Mouse (Mus musculus) mouse embryonic stem cell (cell line): ENCODE data around the gene Faim.

ENCODE experiments used
- in situ Hi-C, 2 experiments: fragments of 300-500 bp; cut with MboI; formaldehyde crosslinking; loops; 1 replicate in 1 of 2; 3 replicates in 1 of 2; pipeline ENCODE4 v1.14.3; 2019 to 2020; ENCODE audit warnings: low sequenced_read_pairs in 2 of 2, low pct_unique_long_range_greater_than_20kb in 1 of 2, mixed read lengths in 1 of 2; ENCODE audit not compliant: unreplicated experiment in 1 of 2

Gene Faim

DNA sequence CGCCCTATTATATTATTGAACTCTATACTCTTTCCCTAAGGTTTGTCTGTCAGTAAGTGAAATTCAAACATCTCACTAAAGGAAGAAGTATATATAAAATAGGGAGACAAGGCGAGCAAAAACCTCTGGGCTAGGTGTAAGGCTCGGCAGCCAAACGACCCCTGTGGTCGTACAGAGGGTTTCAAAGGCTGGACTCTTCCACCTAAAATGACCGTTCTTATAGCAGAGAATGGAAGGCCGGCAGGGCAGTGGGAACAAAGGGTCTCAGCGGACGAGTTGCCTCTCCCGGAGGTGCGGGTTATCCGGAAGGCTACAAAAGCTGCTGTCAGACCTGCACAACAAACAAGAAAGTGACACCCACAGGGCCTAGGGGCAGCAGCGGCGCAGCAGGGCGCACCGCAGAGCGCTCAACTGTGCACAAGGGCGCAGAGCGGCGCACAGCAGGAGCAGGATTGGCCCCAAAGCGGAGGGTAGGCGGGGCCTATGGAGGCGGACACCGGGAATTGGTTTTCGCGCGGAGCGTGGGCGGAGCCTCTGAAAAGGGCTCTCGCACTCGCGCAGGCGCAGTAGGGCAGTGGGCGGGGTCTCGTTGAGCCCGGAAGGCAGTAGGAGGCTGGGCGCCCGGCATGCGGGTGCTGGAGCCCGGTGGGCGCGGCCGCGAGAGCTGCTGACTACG is at the start of gene Faim:
Faim (plus strand) TSS at position 574 of the 676 bp plus-strand sequence.
- in situ Hi-C loops, result no loop called here

GRCm38 (mm10) chr9:98939290-98939689 is 46.9 kb upstream of the Faim start:
- in situ Hi-C loops, result no loop called here

GRCm38 (mm10) chr9:98952171-98953050 is 33.8 kb upstream of the Faim start:
- in situ Hi-C loops, result loop anchor here (5.0 to 10.0 kb wide), 2 partner anchors 920 to 922 kb away; partner anchors contain the start of gene Sox14 (in 1 of the 2)

GRCm38 (mm10) chr9:98953291-98953690 is 32.9 kb upstream of the Faim start:
- in situ Hi-C loops, result loop anchor here (5.0 to 10.0 kb wide), 2 partner anchors 919 to 922 kb away; partner anchors contain the start of gene Sox14 (in 1 of the 2)

- in situ Hi-C loops, result loop anchor here (5.0 to 10.0 kb wide), 2 partner anchors 918 to 921 kb away; partner anchors contain the start of gene Sox14 (in 1 of the 2)
Measured at GRCm38 (mm10) chr9:98953830-98954229, 32.3 kb upstream of the Faim start.

DNA sequence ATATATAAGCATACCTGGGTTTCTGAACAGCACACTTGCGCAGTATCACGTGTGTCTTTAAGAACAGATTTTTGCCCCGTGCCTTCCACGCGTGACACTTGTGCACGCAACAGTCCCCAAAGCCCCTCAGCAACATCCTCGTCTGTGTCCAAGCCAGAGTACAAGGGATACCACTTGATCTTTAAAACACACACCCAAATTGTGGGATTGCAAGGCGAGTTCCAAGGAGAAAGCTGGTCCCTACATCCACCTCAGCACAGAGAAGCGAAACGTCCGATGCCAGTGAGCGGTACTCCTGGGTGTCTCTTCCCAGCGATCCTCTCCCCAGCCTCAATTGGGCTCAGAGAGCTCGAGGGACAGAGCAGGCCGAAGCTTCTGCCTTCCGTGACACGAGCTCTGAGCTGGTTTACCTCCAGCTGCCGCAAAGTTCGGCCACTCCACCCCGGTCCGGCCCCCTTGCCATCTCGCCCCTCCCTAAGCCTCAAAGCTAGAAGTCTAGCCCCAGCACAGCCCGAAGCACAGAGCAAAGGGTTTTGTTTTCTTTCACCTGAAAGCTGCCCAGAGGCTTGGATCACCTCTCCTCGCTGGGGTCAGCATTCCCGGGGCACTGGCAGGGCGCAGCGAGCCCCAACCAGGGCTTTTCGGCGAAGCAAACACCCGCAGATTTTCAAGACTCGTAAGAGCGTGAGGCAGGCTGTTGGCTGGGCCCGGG is 31.6 kb upstream of the Faim start:
- in situ Hi-C loops, result loop anchor here (5.0 to 10.0 kb wide), 2 partner anchors 918 to 920 kb away; partner anchors contain the start of gene Sox14 (in 1 of the 2)

DNA sequence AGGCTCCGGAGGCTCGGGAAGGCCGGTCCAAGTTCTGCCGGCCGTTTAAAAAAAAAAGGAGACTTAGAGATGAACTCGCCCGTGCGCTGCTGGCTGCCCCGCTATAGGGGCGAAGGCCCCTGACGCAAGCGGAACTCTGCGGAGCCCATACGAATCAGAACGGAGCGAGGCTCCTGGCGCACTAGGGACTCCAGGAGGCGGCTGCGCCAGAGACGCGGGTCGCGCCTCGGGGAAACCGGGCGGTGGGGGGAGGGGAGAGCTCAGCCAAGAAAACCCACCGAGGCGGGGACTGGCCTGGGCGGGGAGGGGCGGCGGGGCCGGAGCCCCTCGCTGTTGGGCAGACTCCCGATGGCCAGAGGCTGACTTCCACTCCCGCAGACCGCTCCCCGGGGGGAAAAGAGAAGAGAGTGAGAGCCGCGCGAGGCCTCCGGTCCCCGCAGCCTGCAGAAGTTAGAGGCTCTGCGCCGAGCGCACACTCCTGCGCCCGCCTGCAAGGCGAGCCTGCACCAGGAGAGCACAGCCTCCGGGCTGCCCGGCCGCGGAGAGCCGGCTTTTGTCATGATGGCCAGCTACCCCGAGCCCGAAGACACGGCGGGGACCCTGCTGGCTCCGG is 31.0 kb upstream of the Faim start, which contains the start of gene Foxl2:
Foxl2 (plus strand) TSS at position 186 of the 613 bp plus-strand sequence.
- in situ Hi-C loops, result loop anchor here in 1 of 2 experiments (10.0 kb wide), 1 partner anchor 920 kb away; the partner anchor contains the start of gene Sox14

DNA sequence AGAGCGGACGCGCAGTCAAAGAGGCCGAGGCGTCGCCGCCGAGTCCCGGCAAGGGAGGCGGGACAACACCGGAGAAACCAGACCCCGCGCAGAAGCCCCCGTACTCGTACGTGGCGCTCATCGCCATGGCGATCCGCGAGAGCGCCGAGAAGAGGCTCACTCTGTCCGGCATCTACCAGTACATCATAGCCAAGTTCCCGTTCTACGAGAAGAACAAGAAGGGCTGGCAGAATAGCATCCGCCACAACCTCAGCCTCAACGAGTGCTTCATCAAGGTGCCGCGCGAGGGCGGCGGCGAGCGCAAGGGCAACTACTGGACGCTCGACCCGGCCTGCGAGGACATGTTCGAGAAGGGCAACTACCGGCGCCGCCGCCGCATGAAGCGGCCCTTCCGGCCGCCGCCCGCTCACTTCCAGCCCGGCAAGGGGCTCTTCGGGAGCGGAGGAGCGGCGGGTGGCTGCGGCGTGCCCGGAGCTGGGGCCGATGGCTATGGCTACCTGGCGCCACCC is 30.4 kb upstream of the Faim start:
- in situ Hi-C loops, result loop anchor here in 1 of 2 experiments (10.0 kb wide), 1 partner anchor 919 kb away; the partner anchor contains the start of gene Sox14

DNA sequence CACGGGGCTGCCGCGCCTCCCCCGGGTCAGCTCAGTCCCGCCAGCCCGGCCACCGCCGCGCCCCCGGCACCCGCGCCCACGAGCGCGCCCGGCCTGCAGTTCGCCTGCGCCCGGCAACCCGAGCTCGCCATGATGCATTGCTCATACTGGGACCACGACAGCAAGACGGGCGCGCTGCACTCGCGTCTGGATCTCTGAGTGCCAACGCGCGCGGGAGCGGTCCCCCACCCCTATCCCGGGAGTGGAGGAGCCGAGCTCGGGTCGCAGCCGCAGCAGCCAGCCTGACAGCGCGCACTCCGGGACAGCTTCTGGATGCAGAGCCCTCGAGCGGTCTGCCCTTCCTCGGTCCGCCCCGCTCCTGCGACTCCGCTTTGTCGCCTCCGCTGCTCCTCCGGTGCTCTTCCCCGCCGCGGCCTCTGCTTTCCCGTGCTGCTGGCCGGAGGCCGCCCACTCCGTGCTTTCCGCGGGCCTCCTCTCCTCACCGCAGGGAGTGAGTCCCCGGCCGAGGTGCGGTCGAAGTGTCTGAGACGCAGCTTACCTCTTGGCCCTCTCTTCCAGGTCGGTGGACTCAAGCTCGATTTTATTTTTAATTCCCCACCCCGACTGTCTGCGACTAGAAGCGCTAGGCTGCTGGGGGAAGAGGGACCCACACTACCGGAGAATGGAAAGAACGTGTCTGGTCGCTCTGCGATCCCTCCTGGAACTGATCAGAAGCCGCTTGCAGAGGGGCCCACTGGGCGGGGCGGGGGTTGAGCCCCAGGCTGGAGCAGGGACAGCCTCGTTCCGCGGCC is 29.4 kb upstream of the Faim start:
- in situ Hi-C loops, result loop anchor here in 1 of 2 experiments (10.0 kb wide), 1 partner anchor 918 kb away; the partner anchor contains the start of gene Sox14

DNA sequence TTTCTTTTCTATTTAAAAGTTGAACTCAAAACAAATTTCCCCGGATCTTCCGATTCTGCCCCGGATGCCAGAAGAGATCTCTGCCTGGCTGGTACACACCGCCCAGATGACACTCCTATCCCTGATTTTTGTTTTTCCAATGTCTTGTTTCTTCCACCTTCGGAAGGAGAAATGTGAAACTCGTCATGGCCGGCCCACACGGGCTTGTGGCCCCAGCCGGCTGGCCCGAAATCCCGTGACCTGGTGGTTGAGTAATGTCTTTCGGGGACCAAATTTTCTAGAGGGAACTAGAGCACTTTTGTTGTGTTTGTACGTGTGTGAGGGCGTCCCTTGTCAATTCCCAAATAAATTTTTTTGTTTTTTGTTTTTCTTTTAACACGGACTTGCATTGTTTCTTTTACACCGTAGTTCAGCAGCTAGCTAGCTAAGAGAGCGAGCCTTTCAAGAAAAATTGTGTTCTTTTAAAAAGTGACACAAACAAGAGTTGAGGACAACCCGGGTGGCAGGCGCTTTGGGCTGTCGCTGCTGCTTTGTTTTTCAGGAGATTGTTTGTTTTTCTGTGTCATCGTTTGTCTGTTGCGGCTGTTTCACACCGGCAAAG is 28.3 kb upstream of the Faim start:
- in situ Hi-C loops, result loop anchor here in 1 of 2 experiments (10.0 kb wide), 1 partner anchor 917 kb away; the partner anchor contains the start of gene Sox14

- in situ Hi-C loops, result loop anchor here in 1 of 2 experiments (10.0 kb wide), 1 partner anchor 916 kb away; the partner anchor contains the start of gene Sox14
Measured at GRCm38 (mm10) chr9:98958628-98959027, 27.5 kb upstream of the Faim start.

DNA sequence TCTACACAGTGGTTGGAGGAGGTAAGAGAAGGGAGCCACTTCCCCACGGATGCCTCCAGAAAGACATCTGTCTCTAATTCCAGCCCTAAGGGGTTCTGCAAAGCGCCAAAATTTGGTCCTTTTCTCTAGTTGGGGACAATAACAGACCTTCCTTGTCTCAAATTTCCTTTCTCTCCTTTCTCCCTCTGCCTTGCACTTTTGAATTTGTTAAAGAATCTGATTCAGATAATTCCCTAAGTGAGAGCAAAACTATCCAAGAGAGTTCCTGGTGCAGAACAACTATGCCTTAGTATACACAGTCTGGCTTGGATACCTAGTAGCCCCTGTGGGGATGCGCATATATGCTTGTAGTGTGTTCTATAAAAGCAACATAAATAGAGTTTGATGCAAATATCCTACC is 26.3 kb upstream of the Faim start:
- in situ Hi-C loops, result loop anchor here in 1 of 2 experiments (10.0 kb wide), 1 partner anchor 915 kb away; the partner anchor contains the start of gene Sox14

GRCm38 (mm10) chr9:98960348-98960747 is 25.8 kb upstream of the Faim start:
- in situ Hi-C loops, result no loop called here

DNA sequence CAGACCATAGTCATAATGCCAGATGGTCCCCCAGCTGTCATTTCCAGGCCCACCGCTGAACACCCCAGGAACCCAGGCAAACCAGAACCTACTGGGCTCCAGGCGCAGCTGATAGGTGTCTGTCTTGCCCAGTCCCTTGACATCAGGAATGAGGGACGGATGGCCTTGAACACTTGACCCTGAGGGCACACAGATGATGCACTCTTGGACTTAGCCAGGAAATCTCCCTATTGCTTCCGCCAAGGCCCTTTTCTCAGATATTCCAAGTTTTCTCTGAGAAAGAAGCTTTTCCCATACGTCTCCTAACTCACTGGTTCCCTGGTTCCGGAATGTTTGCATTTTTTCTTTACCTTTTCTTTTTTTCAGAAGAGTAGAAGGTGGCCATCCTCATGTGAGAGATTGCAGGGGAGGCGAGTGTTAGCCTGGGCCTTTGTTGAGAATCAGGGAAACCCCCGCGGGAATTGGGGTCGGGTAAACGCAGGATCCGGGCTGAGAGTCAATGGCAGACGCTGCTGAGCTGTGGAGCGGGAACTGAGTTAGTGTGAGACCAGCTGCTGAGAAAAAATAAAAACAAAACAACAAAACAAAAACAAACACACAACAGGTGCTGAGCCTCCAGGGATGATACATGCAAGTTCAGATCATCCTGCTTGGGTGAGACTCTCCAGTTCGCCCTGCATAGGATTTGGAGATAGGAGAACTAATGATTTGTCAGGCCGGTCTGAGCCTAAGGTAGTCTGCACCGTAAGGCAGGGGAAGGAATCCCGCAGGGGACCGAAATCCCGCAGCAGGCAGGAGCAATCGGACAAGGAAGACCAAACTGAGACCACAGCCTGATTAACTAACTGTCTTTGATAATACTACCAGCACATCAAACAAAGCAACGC is 24.3 kb upstream of the Faim start:
- in situ Hi-C loops, result no loop called here

DNA sequence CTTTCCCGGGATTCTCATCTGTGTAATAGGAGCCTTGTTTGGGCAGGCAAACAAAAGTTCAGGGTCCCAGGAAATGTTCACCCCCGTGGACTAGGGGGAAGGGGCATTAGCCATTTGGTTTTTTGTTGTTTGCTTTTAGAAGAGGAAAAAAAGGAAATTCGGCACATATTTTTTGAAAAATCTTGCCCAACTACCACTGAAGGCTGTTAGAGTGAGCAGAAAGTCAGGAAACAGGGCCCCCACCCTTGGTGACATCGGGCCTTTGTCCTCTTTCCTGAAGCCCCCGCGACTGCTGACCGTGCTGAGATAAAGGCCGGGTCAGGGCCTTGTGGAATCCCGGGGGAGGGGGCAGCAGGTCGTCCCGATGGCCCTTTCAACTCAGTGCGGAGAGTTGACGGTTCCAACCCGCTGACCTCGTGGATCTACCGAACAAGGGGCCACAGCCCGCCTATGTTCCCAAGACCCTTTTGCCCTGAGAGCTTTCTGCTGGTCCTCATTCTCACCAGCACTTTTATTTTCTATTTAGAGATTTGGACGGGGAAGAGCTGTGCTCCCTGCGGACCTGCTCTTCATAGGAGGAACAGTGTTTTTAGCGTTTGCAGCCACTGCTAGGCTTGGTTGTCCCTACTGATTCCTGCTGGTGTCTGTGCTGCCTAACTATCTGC is 23.6 kb upstream of the Faim start:
- in situ Hi-C loops, result no loop called here
